Mouse (Mus musculus): ENCODE measurements around the gene Gm3417. TPM values are rescaled to one million over a fixed set of nuclear protein-coding genes. Genes with fewer than 3 reads are reported as not detected.

The Gm3417 gene
- total RNA-seq, 2 experiments from 2014 or later, result not detected

DNA sequence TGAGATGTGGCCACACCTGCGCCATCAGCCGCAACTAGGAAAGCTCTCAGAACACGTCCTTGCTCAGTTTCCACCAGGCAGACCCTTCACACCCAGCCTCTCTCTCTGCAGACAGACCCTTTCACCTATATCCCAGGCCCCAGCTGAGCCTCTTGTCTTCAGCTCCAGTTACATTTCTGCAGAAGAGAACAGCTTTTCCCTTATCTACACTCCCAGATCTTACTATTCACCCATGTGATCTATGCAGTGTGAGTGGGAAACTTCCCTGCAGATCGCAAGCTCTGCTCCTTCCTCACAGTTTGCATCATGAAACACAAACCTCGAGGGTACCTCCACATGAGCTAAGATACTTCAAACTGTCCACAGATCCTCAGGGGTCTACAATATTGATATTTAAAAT is 47.1 kb downstream of the Gm3417 start:
- Histone ChIP-seq H3K27ac (no peak overlapping the region), H3K4me3 (no peak overlapping the region)
- intact Hi-C loops (cut with DNase I), result no loop called here
- DNase-seq, result no peak
- no peak for TF ChIP-seq CTCF (IDR thresholded peaks at IDR 0.05)

DNA sequence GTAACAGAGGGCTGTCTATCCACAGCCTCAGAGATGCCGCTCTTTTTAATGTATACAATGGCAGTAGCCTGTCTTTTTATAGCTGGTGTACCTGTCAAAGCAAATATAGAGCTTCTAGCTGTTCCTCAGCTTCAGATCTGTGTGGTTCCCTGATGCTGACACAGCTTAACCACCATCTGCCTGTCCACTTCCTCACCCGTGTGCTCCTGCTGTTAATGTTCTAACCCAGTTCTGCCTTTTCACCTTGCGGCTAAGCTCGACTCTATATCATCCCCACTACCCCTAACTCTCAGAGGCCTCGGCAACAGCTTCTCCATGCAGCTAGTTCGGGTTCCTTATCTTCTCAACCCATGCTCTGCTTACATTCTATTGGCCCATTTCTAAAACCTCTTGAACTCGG is 47.9 kb downstream of the Gm3417 start:
- Histone ChIP-seq H3K4me3 (no peak overlapping the region), H3K27ac (no peak overlapping the region)
- no peak for TF ChIP-seq CTCF (IDR thresholded peaks at IDR 0.05)
- DNase-seq, result no peak
- intact Hi-C loops (cut with DNase I), result no loop called here

- H3K27ac ChIP-seq, result no peak overlapping the region
- intact Hi-C loops (cut with DNase I), result no loop called here
- no peak for DNase-seq
- no peak for TF ChIP-seq CTCF (IDR thresholded peaks at IDR 0.05)
- H3K4me3 ChIP-seq, result no peak overlapping the region
Measured at GRCm38 (mm10) chr17:14928631-14929030, 50.0 kb downstream of the Gm3417 start.

DNA sequence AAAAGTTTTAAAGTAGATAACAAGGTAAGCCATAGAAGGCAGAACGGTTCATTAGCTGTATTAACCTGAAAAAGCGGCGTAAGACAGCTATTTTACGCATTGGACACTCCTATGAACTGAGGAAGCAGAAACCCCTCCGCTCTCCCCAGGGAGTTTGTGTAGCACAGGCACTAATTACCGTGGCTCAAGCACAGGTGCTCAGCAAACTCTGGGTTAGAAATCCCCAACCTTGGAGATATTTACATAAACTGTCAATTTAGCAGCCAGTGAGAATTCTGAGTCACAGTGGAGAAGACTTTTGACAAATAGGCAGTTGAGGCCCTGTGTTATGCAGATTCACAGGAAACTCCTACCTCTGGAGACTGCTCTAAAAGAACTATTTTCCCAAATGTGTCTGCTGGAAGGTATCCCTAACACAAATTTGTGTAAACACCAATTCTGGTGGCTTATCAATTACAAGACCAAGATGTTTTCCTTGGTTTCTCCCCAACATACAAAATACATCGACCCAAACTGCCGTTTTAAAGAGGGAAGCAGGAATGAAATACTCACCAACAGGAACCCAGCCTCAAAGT is 50.9 kb downstream of the Gm3417 start:
- no peak for TF ChIP-seq CTCF (IDR thresholded peaks at IDR 0.05)
- H3K27ac ChIP-seq, result no peak overlapping the region
- no peak overlapping the region for H3K4me3 ChIP-seq
- intact Hi-C loops (cut with DNase I), result no loop called here
- no peak for DNase-seq

- DNase-seq, result no peak
- Histone ChIP-seq H3K27ac (no peak overlapping the region), H3K4me3 (no peak overlapping the region)
- TF ChIP-seq CTCF (IDR thresholded peaks at IDR 0.05), result no peak
- intact Hi-C loops (cut with DNase I), result no loop called here
Measured at GRCm38 (mm10) chr17:14921582-14921981, 57.0 kb downstream of the Gm3417 start.

DNA sequence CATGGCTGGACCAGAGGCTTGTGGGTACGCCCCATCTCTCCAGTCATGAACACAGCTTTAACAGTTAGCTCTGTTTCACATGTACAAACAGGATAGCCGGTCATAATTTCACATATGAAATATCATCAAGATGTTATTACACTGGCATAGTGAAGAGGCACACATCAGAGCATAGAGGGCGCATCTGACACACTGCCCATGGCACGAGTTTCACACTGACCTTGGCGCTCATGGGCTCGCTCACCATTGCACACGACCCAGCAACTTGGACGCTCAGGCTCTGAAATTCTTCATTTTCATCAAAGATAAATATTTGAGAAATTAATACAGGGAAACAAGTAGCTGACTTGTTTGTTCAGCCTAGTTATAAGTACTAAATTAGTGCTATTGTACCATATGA is 60.7 kb downstream of the Gm3417 start:
- intact Hi-C loops (cut with DNase I), result no loop called here

DNA sequence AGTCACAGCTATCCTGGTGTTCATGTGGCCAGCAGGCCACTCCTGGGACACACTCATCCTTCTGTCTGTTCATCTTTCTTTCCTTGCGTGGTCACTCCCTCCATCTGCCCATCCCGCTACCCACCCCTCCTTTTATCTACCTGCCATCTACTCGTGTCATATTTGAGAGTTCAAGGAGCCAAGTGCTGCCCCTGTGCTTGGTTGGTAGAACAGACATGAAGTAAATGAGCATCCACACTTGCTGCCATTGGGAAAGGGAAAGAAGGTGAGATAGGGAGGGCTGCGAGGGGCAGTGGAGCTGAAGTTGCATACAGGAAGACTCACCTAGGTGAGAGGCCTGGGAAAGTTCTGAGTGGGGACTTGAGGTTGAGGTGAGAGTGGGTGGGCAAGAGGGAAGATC is 64.2 kb downstream of the Gm3417 start:
- H3K4me3 ChIP-seq, result no peak overlapping the region
- no peak for TF ChIP-seq CTCF (IDR thresholded peaks at IDR 0.05)
- no peak overlapping the region for H3K27ac ChIP-seq
- intact Hi-C loops (cut with DNase I), result no loop called here
- DNase-seq, result no peak

More for the DNA sequence above, 60.7 kb downstream of the Gm3417 start:
- TF ChIP-seq CTCF (IDR thresholded peaks at IDR 0.05), result no peak
- DNase-seq, result no peak
- Histone ChIP-seq H3K27ac (no peak overlapping the region), H3K4me3 (no peak overlapping the region)

Other genes with a start within 250 kb of the Gm3417 start
- gene Wdr27, start 35.6 kb downstream of the Gm3417 start, total RNA-seq (2021), result 1 to 10 TPM in 1 of 2 experiments, under 1 TPM in 1; 0.94 to 3.0 TPM
- gene 1600012H06Rik, start 35.6 kb downstream of the Gm3417 start, total RNA-seq (2021), result 1 to 10 TPM; 8.1 to 9.9 TPM
- 10 to 100 TPM; 46.9 to 54.2 TPM for gene Phf10, start 17.5 kb downstream of the Gm3417 start, total RNA-seq (2021)
- 1 to 10 TPM; 1.8 to 2.5 TPM for gene 9030025P20Rik, start 322 bp downstream of the Gm3417 start, total RNA-seq (2021)
- gene Gm3435, start 31.4 kb upstream of the Gm3417 start, total RNA-seq (2021), result 1 to 10 TPM; 2.1 to 3.5 TPM
- 10 to 100 TPM; 22.9 to 29.4 TPM for gene Ermard, start 62.4 kb upstream of the Gm3417 start, total RNA-seq (2021)
- gene Tcte3, start 62.7 kb upstream of the Gm3417 start, total RNA-seq (2021), result not detected
- 1 to 10 TPM in 1 of 2 experiments, under 1 TPM in 1; 0.67 to 1.2 TPM for gene Gm3448, start 62.7 kb upstream of the Gm3417 start, total RNA-seq (2021)

Measured in gastrocnemius, adult 2 months (tissue).